Mouse (Mus musculus): Measurements from ENCODE around the gene Atp5k.

GRCm38 (mm10) chr5:108460461-108460860 is 26.2 kb upstream of the Atp5k start:
- TF ChIP-seq GATA1 (IDR thresholded peaks at IDR 0.05; ENCODE audit: borderline replicate concordance, low read length): no peak
- no peak for TF ChIP-seq FLI1 (IDR thresholded peaks at IDR 0.05; ENCODE audit: low read length)

Data from megakaryocyte, embryonic 14.5 days (primary cell).